Mouse (Mus musculus) heart, embryonic 11.5 days (tissue): ENCODE data around the gene Tpd52l2. TPM values are rescaled to one million over a fixed set of nuclear protein-coding genes. Genes with fewer than 3 reads are reported as not detected.
A peak's percentile ranks its signal among the peaks of the same experiment; 100 is the strongest.

Experiments
- ATAC-seq: fragments of 200-750 bp; cut with Nextera tagmentation; replicated peaks from 2 replicates; pipeline ENCODE4 v1.8.0; 2017; ENCODE audit warnings: moderate library complexity; ENCODE audit not compliant: insufficient number of reproducible peaks, low FRiP score, low TSS enrichment
- H3K27ac ChIP-seq: fragments of 300-500 bp; sonication (generic); 2 replicates; pipeline ENCODE4 v1.5.1; 2014; ENCODE audit warnings: mild to moderate bottlenecking, low read depth, low read length
- H3K27me3 ChIP-seq: fragments of 300-500 bp; sonication (generic); 2 replicates; pipeline ENCODE4 v1.6.1; 2014; ENCODE audit warnings: mild to moderate bottlenecking, low read length, mixed read lengths; ENCODE audit not compliant: control insufficient read depth, insufficient read depth
- H3K36me3 ChIP-seq: fragments of 300-500 bp; sonication (generic); 2 replicates; pipeline ENCODE4 v1.6.1; 2014; ENCODE audit warnings: mild to moderate bottlenecking, low read length, moderate library complexity, mixed read lengths; ENCODE audit not compliant: control insufficient read depth, insufficient read depth
- H3K4me1 ChIP-seq: fragments of 300-500 bp; sonication (generic); 2 replicates; pipeline ENCODE4 v1.6.1; 2014; ENCODE audit warnings: low read length; ENCODE audit not compliant: control insufficient read depth, insufficient read depth
- H3K4me2 ChIP-seq: fragments of 300-500 bp; sonication (generic); 2 replicates; pipeline ENCODE4 v1.6.1; 2014; ENCODE audit warnings: mild to moderate bottlenecking, moderate library complexity
- H3K4me3 ChIP-seq: fragments of 300-500 bp; sonication (generic); 2 replicates; pipeline ENCODE4 v1.5.1; 2014; ENCODE audit warnings: low read depth, low read length
- H3K9ac ChIP-seq: fragments of 300-500 bp; sonication (generic); 2 replicates; pipeline ENCODE4 v1.6.1; 2014; ENCODE audit warnings: mild to moderate bottlenecking, low read depth, low read length, moderate library complexity
- H3K9me3 ChIP-seq: fragments of 300-500 bp; sonication (generic); replicated peaks from 2 replicates; pipeline ENCODE4 v1.6.1; 2016; ENCODE audit warnings: low read length; ENCODE audit not compliant: control insufficient read depth
- whole genome bisulfite sequencing: fragments of 180-500 bp; shearing (Covaris S2); extraction: QIAGEN DNeasy Blood & Tissue Kit; methylation state at CpG from one replicate; pipeline ENCODE4 v1.1.7; 2014; ENCODE audit not compliant: insufficient replicate concordance; 5-methylcytosine and 5-hydroxymethylcytosine counted together
- polyA plus RNA-seq: library from polyadenylated mRNA; unstranded; fragments of >200 nt; fragmentation: Nextera tagmentation; extraction: Ambion mirVana; gene quantifications from 2 replicates; pipeline ENCODE4 v1.2.1, GENCODE M21; 2014

Gene Tpd52l2
- 119 and 128 TPM in 2 replicates for polyA plus RNA-seq

DNA sequence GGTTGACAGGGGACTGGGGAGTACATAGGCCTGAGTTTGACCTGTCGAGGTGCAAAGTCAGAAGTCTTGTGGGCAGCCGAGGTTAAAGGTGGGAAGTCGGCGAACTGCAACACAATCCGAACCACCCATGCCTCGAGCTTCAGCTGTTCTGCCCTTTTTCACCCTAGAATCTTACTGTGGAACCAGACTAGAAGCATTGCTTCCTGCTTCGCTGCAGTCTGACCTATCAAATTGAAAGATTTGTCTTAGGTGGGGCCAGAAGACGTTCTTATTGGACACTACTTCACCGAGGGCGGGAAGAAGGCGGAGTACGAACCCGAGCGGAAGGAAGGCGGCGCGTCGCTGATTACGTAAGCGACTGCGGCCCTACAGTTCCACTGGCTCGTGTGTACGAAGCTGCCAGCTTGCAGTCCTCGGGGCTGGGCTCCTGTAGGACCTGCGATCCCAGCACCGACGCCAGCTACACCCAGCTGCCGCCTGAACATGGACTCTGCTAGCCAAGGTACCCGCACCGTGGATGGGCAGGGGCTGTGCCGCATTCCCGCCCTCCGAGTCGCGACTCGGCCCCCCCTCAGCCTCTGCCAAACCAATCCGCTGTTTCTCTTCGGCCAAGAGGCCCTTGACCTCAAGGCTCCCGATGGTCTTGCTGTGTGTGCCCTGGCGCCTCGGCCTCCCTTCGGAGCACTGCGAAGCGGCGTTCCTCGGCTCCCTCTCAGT lies at the start of gene Tpd52l2:
Gene Tpd52l2, plus strand, starts transcription at position 312 of the 717 bp plus-strand sequence.
- Histone ChIP-seq H3K4me3 (peak within 1 kb of the TSS; percentile 96), H3K9ac (peak within 1 kb of the TSS; percentile 95), H3K27ac (peak within 1 kb of the TSS; percentile 92), H3K36me3 (peaks cover 11% of the 10 kb centered on the region), H3K4me1 (peaks cover 3% of the 10 kb centered on the region; the same call in 1 of the 2 replicates), H3K27me3 (no peaks in the 10 kb centered on the region), H3K9me3 (no peaks in the 10 kb centered on the region), H3K4me2 (peak within 1 kb of the TSS; percentile 84)
- peak; percentile 96 for ATAC-seq
- WGBS = under 1% methylated on average over 46 of the region's 46 CpGs

DNA sequence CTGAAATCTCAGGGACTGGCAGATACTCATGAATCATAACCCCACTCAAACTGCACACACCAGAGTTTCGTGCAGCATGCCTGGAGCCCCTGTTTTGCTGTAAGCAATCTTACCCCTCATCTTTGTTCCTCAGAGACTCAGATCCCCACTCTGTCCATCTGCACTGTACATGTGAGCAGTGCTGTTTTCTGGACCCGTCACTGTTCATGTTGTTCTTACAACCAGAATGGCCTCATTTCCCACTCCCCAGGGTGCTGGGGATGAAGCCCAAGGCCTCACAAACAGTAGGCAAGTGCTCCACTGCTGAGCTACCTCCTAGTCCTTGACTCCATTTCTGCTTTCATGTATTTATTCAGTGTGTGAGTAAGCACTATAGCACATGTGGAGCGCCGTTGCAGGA lies 44.8 kb upstream of the Tpd52l2 start:
- WGBS = 74% methylated on average over 4 of the region's 4 CpGs
- no peaks in the 10 kb centered on the region for H3K36me3 ChIP-seq
- H3K9me3 ChIP-seq = no peaks in the 10 kb centered on the region
- no peak overlapping the region for H3K27ac ChIP-seq
- no peak for ATAC-seq
- H3K4me3 ChIP-seq = no peak overlapping the region
- H3K27me3 ChIP-seq = no peaks in the 10 kb centered on the region
- no peak overlapping the region for H3K9ac ChIP-seq
- H3K4me1 ChIP-seq = 0 out of 2 replicates have a peak, but pooled peaks cover 2% of the 10 kb centered on the region
- H3K4me2 ChIP-seq = no peak overlapping the region

DNA sequence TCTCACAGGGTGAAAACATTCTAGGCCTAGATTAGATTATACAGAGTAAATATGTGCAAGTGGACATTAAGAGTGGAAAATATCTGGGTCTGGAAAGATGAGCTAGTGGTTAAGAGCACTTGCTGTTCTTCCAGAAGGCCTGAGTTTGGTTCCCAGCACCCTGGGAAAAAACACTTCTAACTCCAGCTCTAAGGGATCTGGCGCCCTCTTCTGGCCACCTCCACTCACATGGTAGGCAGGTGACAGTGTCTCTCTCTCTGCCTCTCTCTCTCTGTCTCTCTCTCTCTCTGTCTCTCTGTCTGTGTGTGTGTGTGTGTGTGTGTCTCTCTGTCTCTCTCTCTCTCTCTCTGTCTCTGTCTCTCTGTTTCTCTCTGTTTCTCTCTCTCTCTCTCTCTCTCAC lies 43.7 kb upstream of the Tpd52l2 start:
- H3K9me3 ChIP-seq = no peaks in the 10 kb centered on the region
- no peak for ATAC-seq
- H3K4me1 ChIP-seq = 0 out of 2 replicates have a peak, but pooled peaks cover 2% of the 10 kb centered on the region
- 25% methylated on average over 1 of the region's 1 CpGs for WGBS
- H3K27me3 ChIP-seq = no peaks in the 10 kb centered on the region
- H3K9ac ChIP-seq = no peak overlapping the region
- no peak overlapping the region for H3K4me2 ChIP-seq
- H3K4me3 ChIP-seq = no peak overlapping the region
- no peak overlapping the region for H3K27ac ChIP-seq
- H3K36me3 ChIP-seq = no peaks in the 10 kb centered on the region

- H3K9me3 ChIP-seq = no peaks in the 10 kb centered on the region
- 71% methylated on average over 2 of the region's 2 CpGs for WGBS
- no peak for ATAC-seq
- no peaks in the 10 kb centered on the region for H3K27me3 ChIP-seq
- peaks cover 8% of the 10 kb centered on the region for H3K4me1 ChIP-seq
- no peak overlapping the region for H3K27ac ChIP-seq
- H3K4me3 ChIP-seq = no peak overlapping the region
- H3K4me2 ChIP-seq = no peak overlapping the region
- H3K9ac ChIP-seq = no peak overlapping the region
- no peaks in the 10 kb centered on the region for H3K36me3 ChIP-seq
These were observed 41.0 kb upstream of the Tpd52l2 start for GRCm38 (mm10) chr2:181455899-181456298.

DNA sequence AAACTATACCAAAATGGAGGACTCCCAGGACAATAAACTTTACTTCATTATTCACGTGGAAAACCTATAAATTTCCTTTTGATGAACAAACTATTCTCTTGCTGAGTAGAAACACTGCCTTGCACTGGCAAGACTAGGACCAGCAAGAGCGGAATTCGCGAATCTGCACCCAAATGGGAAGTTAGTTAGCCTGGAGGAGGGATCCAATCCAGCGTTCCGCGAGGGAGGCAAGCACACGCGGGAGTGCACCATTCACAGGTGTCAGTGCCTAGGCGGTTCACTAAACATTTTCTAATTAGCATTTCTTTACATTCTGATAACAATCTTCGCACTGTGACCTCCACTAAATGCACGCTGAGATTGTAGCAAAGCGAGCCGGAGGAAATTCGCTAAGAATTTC lies 39.1 kb upstream of the Tpd52l2 start:
- Histone ChIP-seq H3K4me3 (peak overlapping the region; percentile 97), H3K36me3 (no peaks in the 10 kb centered on the region), H3K27ac (no peak overlapping the region), H3K9me3 (no peaks in the 10 kb centered on the region), H3K27me3 (no peaks in the 10 kb centered on the region), H3K4me1 (peaks cover 12% of the 10 kb centered on the region), H3K9ac (peak overlapping the region; percentile 91), H3K4me2 (peak overlapping the region; percentile 100)
- WGBS = 4% methylated on average over 15 of the region's 15 CpGs
- ATAC-seq = no peak

DNA sequence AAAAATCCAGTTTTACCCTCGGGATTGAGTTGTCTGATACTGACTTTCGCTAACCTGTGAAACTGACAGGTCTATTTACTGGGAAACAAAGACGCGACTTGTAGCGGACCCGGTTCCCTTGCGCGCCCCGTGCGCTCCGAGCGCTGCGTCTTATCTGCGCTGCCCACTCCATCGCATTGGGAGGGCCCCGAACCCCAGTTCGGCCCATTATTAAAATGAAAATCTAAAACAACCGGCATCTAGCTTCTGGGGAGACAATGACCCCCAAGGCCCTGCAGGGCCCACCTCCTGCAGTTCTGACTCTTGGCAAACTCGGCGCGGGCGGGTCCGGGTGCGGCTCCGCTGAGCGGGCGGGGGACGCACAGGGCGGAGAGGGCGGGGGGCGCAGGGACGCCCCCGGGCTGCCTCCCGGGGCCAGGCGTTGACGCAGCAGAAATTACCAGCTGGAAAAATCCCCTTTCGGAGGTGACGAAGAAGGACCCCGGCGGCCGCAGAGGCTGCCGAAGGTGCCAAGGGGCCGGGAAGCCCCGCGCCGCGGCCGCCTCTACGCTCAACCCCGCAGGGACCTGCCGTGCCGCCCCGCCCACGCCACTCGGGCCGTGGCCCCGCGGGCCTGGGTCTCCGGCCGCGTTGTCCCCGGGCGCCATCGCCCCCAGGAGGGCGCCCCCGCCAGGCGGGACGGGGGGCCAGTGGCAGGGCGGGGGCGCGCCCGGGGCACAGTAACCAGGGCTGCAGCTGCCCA lies 38.4 kb upstream of the Tpd52l2 start:
- Histone ChIP-seq H3K4me3 (peak overlapping the region; percentile 97), H3K9me3 (no peaks in the 10 kb centered on the region), H3K36me3 (no peaks in the 10 kb centered on the region), H3K27me3 (no peaks in the 10 kb centered on the region), H3K4me1 (peaks cover 19% of the 10 kb centered on the region), H3K27ac (peak overlapping the region; percentile 81), H3K4me2 (peak overlapping the region; percentile 100), H3K9ac (peak overlapping the region; percentile 91)
- no peak; the same call in 1 of the 2 replicates for ATAC-seq
- WGBS = under 1% methylated on average over 56 of the region's 72 CpGs

GRCm38 (mm10) chr2:181459153-181459672 lies 37.7 kb upstream of the Tpd52l2 start, which contains the start of gene Zbtb46:
Zbtb46 (minus strand) TSS chr2:181459426.
- no peaks in the 10 kb centered on the region for H3K36me3 ChIP-seq
- under 1% methylated on average over 66 of the region's 83 CpGs for WGBS
- peak; percentile 90 for ATAC-seq
- peak within 1 kb of the TSS; percentile 97 for H3K4me3 ChIP-seq
- no peaks in the 10 kb centered on the region for H3K9me3 ChIP-seq
- H3K4me1 ChIP-seq = peaks cover 19% of the 10 kb centered on the region
- peaks cover under 1% of the 10 kb centered on the region; the same call in 1 of the 2 replicates for H3K27me3 ChIP-seq
- peak within 1 kb of the TSS; percentile 100 for H3K4me2 ChIP-seq
- peak within 1 kb of the TSS; percentile 87 for H3K27ac ChIP-seq
- peak within 1 kb of the TSS; percentile 91 for H3K9ac ChIP-seq
